8 mouse cellular contexts compared by ENCODE assay signal in genomic region chr9:59013365-59013764, GRCm38 (mm10). TPM values are rescaled to one million over a fixed set of nuclear protein-coding genes. Genes with fewer than 3 reads are reported as not detected.
DNase-seq lines count a peak whose midpoint lies in the region; ATAC-seq and TF ChIP-seq lines count a peak whose summit lies in the region.

No protein-coding gene starts in this region.

- DNase-seq in gastrocnemius, adult 18-20 months (ENCODE audit: low spot score), result peak; percentile 68
- no peak for DNase-seq in gastrocnemius, postnatal 14 days
- no peak for DNase-seq in liver, postnatal 0 days
- DNase-seq in liver, embryonic 11.5 days (ENCODE audit: low spot score), result no peak
- peak; percentile 9 for DNase-seq in c-Kit-positive CD71-positive TER-119-positive erythroid progenitor cells, embryonic 14.5 days (ENCODE audit: low spot score)
- peak; percentile 83 for DNase-seq in lung, postnatal 36 days
- DNase-seq in urinary bladder, postnatal 4 days (ENCODE audit: low spot score in 2 of 2), result no peak
- no peak for DNase-seq in thymus, adult 2 months

- H3K9me3 ChIP-seq in liver, postnatal 0 days (ENCODE audit: low read length), result no peaks in the 10 kb centered on the region
- no peaks in the 10 kb centered on the region for H3K9me3 ChIP-seq in liver, embryonic 11.5 days (ENCODE audit: control insufficient read depth, low read length)

- no peak for TF ChIP-seq EP300 in liver, postnatal 0 days (IDR thresholded peaks at IDR 0.05; ENCODE audit: low read depth)

- no peaks in the 10 kb centered on the region for H3K4me1 ChIP-seq in liver, postnatal 0 days (ENCODE audit: insufficient read depth)
- H3K4me1 ChIP-seq in liver, embryonic 11.5 days (replicated peaks; ENCODE audit: control insufficient read depth, insufficient read depth, low read length), result no peaks in the 10 kb centered on the region
- no peaks in the 10 kb centered on the region for H3K4me1 ChIP-seq in thymus, adult 2 months (replicated peaks; ENCODE audit: control insufficient read depth, insufficient read depth, low read length)

- intact Hi-C loops in gastrocnemius, postnatal 14 days (cut with DNase I; ENCODE audit: low total_unique reads), result no loop called here

- H3K9ac ChIP-seq in liver, postnatal 0 days (replicated peaks), result no peak overlapping the region
- H3K9ac ChIP-seq in liver, embryonic 11.5 days (ENCODE audit: low read depth, low read length), result no peak overlapping the region

- H3K36me3 ChIP-seq in liver, postnatal 0 days (replicated peaks; ENCODE audit: insufficient read depth, low read length), result no peaks in the 10 kb centered on the region
- no peaks in the 10 kb centered on the region for H3K36me3 ChIP-seq in liver, embryonic 11.5 days (ENCODE audit: control insufficient read depth, insufficient read depth, low read length)
- H3K36me3 ChIP-seq in thymus, adult 2 months (ENCODE audit: control insufficient read depth, insufficient read depth, low read length), result no peaks in the 10 kb centered on the region

- TF ChIP-seq CTCF in liver, postnatal 0 days (IDR thresholded peaks at IDR 0.05; ENCODE audit: low read depth), result peak; percentile 64
- TF ChIP-seq CTCF in thymus, adult 2 months (IDR thresholded peaks at IDR 0.05; ENCODE audit: borderline replicate concordance, control insufficient read depth, extremely low read depth, insufficient read depth, low read length, poor library complexity), result no peak

- WGBS in liver, postnatal 0 days (ENCODE audit: insufficient replicate concordance), result 10% methylated on average over 2 of the region's 2 CpGs
- 14% methylated on average over 2 of the region's 2 CpGs for WGBS in liver, embryonic 11.5 days
- whole genome bisulfite sequencing in thymus, adult 2 months, result 12% methylated on average over 2 of the region's 2 CpGs

- H3K27ac ChIP-seq in liver, postnatal 0 days (ENCODE audit: low read depth), result no peak overlapping the region
- H3K27ac ChIP-seq in liver, embryonic 11.5 days (ENCODE audit: low read depth, low read length), result no peak overlapping the region
- no peak overlapping the region for H3K27ac ChIP-seq in thymus, adult 2 months (ENCODE audit: control insufficient read depth, insufficient read depth, low read length)

- no peak for TF ChIP-seq POLR2A in thymus, adult 2 months (IDR thresholded peaks at IDR 0.05; ENCODE audit: control insufficient read depth, extremely low read depth, insufficient read depth, low read length, poor library complexity)

- H3K4me2 ChIP-seq in liver, postnatal 0 days (ENCODE audit: low read depth, low read length), result no peak overlapping the region
- no peak overlapping the region for H3K4me2 ChIP-seq in liver, embryonic 11.5 days

- H3K4me3 ChIP-seq in liver, postnatal 0 days (ENCODE audit: low read depth, low read length), result no peak overlapping the region
- H3K4me3 ChIP-seq in liver, embryonic 11.5 days (ENCODE audit: low read depth, low read length), result no peak overlapping the region
- no peak overlapping the region for H3K4me3 ChIP-seq in thymus, adult 2 months (ENCODE audit: control insufficient read depth, insufficient read depth, low read length)

- ATAC-seq in liver, postnatal 0 days, result no peak
- no peak for ATAC-seq in liver, embryonic 11.5 days (replicated peaks; ENCODE audit: low FRiP score)

- no peaks in the 10 kb centered on the region for H3K27me3 ChIP-seq in liver, postnatal 0 days (ENCODE audit: insufficient read depth, low read length)
- no peaks in the 10 kb centered on the region for H3K27me3 ChIP-seq in liver, embryonic 11.5 days (replicated peaks; ENCODE audit: control insufficient read depth, insufficient read depth, low read length)
- no peaks in the 10 kb centered on the region for H3K27me3 ChIP-seq in thymus, adult 2 months (ENCODE audit: control insufficient read depth, insufficient read depth, low read length)

RNA-seq across cellular contexts. Expression of gene Neo1, which starts 22.9 kb away (rescaled TPM):
- total RNA-seq in gastrocnemius, adult 18-20 months (2021), result 10 to 100 TPM; 31.4 to 32.0 TPM
- total RNA-seq in gastrocnemius, postnatal 14 days (2021), result 10 to 100 TPM; 38.5 to 42.1 TPM
- 1.2 and 1.5 TPM in 2 replicates for polyA plus RNA-seq in liver, postnatal 0 days (2015; fragmentation: Nextera tagmentation; extraction: Ambion mirVana)
- 11.5 and 14.6 TPM in 2 replicates for polyA plus RNA-seq in liver, embryonic 11.5 days (2014; fragmentation: Nextera tagmentation; extraction: Ambion mirVana)
- polyA plus RNA-seq in thymus, adult 2 months (2012; rRNA removed), result 4.1 and 5.8 TPM in 2 replicates

Comparison
In these comparisons a context has a peak if more than half of its experiments do, and no peak if none do; other contexts are left out.
1. DNase-seq: peak in gastrocnemius, adult 18-20 months (single experiment), c-Kit-positive CD71-positive TER-119-positive erythroid progenitor cells, embryonic 14.5 days (single experiment) and lung, postnatal 36 days (single experiment); none in gastrocnemius, postnatal 14 days (single experiment), liver, postnatal 0 days (single experiment), liver, embryonic 11.5 days (single experiment), urinary bladder, postnatal 4 days (0 of 2) and thymus, adult 2 months (single experiment).